Mouse (Mus musculus): Measurements from ENCODE around the gene Pkd1l3. TPM values are rescaled to one million over a fixed set of nuclear protein-coding genes. Genes with fewer than 3 reads are reported as not detected.
A peak's percentile ranks its signal among the peaks of the same experiment; 100 is the strongest.

Gene Pkd1l3
- total RNA-seq (2021): under 1 TPM; 0.15 to 0.21 TPM
- long read RNA-seq, experiment 1, partial matches to known transcripts: 0 of 1 reads
- long read RNA-seq, experiment 1, other reads (novel, unspliced or antisense): 1 of 1 reads
- long read RNA-seq, experiment 2, partial matches to known transcripts: 1 of 2 reads
- long read RNA-seq, experiment 2, other reads (novel, unspliced or antisense): 1 of 2 reads

GRCm38 (mm10) chr8:109614243-109615210, at the start of gene Pkd1l3:
Pkd1l3 (plus strand) TSS chr8:109614517.
- DNase-seq: no peak

GRCm38 (mm10) chr8:109564766-109565165, 49.6 kb upstream of the Pkd1l3 start:
- no peak for DNase-seq

GRCm38 (mm10) chr8:109565498-109566333, 48.6 kb upstream of the Pkd1l3 start, which contains the start of the genes Dhx38 and Txnl4b:
Dhx38 (minus strand) TSS chr8:109565861.
Txnl4b (plus strand) TSS chr8:109565892.
- peak; percentile 99 for DNase-seq

GRCm38 (mm10) chr8:109571139-109571538, 43.2 kb upstream of the Pkd1l3 start:
- no peak for DNase-seq

- DNase-seq: no peak
Observed at GRCm38 (mm10) chr8:109576311-109576710, 38.0 kb upstream of the Pkd1l3 start.

GRCm38 (mm10) chr8:109578900-109579301, 35.4 kb upstream of the Pkd1l3 start, which contains the start of gene Hp:
Hp (minus strand) TSS chr8:109579172.
- DNase-seq: peak; percentile 47

GRCm38 (mm10) chr8:109584293-109584692, 30.0 kb upstream of the Pkd1l3 start:
- DNase-seq: peak; percentile 14

GRCm38 (mm10) chr8:109584830-109585229, 29.5 kb upstream of the Pkd1l3 start:
- DNase-seq: no peak

- DNase-seq: peak; percentile 15
Observed at GRCm38 (mm10) chr8:109585652-109586051, 28.7 kb upstream of the Pkd1l3 start.

- DNase-seq: peak; percentile 20
Observed at GRCm38 (mm10) chr8:109586972-109587504, 27.3 kb upstream of the Pkd1l3 start.

GRCm38 (mm10) chr8:109590901-109591300, 23.4 kb upstream of the Pkd1l3 start:
- no peak for DNase-seq

GRCm38 (mm10) chr8:109591367-109591766, 22.9 kb upstream of the Pkd1l3 start:
- no peak for DNase-seq

- no peak for DNase-seq
Observed at GRCm38 (mm10) chr8:109592164-109592563, 22.2 kb upstream of the Pkd1l3 start.

- peak; percentile 35 for DNase-seq
Observed at GRCm38 (mm10) chr8:109593117-109593788, 21.1 kb upstream of the Pkd1l3 start.

- peak; percentile 71 for DNase-seq
Observed at GRCm38 (mm10) chr8:109595854-109596253, 18.5 kb upstream of the Pkd1l3 start.

- DNase-seq: no peak
Observed at GRCm38 (mm10) chr8:109606725-109607124, 7.6 kb upstream of the Pkd1l3 start.

GRCm38 (mm10) chr8:109607650-109608049, 6.7 kb upstream of the Pkd1l3 start:
- DNase-seq: no peak

GRCm38 (mm10) chr8:109608271-109609152, 5.8 kb upstream of the Pkd1l3 start, which contains the start of gene Dhodh:
Dhodh (minus strand) TSS chr8:109608673.
- peak; percentile 97 for DNase-seq

GRCm38 (mm10) chr8:109609153-109609502, 5.2 kb upstream of the Pkd1l3 start:
- peak; percentile 26 for DNase-seq

GRCm38 (mm10) chr8:109615569-109615968, 1.3 kb downstream of the Pkd1l3 start:
- no peak for DNase-seq

Measured in adrenal gland, postnatal 10 days (tissue).